Mouse (Mus musculus) thymus, postnatal 36 days (tissue): ENCODE data around the gene Tnfrsf1a.
A peak's percentile ranks its signal among the peaks of the same experiment; 100 is the strongest.

Source experiments
- DNase-seq, 2 experiments: peaks; one replicate each; pipeline ENCODE4 v3.0.0; 2022; ENCODE audit warnings: mixed read lengths in 2 of 2

The Tnfrsf1a gene

DNA sequence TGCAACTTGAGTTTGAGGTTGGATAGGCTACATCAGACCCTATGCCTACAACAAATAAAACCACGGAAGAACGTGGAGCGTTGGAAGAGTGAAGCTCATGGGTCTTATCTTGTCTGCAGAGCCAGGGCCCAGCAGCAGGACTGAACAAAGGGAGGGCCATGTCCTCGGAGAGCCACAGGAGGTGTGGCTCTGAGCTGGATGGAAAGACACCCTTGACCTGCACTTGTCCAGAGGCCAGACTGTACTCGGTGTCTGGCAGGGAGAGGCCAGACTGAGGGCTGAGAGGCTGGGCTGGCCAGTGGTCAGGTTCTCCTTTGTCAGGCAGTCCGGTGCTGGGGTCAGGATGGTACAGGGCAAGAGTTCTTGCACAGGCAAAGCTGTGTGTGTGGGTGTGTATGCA, 23.8 kb upstream of the Tnfrsf1a start:
- DNase-seq, result no peak

DNA sequence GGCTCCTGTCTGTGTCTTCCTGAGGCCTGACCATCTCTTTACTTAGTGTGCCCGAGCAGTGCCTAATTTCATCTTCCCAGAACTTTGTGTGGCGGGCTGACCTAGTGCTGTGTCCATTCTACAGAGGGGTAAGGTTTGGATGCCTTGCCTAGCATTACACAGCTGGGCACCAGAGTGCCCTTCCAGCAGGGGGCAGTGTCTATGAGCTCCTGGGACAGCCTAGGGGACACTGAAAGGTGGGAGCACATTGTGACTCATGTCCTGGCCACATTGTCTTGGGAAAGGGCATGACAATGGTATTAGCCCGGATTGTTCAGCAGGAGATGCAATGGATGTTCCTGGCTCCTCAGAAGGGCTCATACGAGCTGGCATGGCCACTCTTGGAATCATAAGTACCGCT, 20.9 kb upstream of the Tnfrsf1a start:
- DNase-seq, result peak; percentile 70 to 72

GRCm38 (mm10) chr6:125330626-125331326, 18.4 kb upstream of the Tnfrsf1a start:
- DNase-seq, result peak; percentile 68 to 77

DNA sequence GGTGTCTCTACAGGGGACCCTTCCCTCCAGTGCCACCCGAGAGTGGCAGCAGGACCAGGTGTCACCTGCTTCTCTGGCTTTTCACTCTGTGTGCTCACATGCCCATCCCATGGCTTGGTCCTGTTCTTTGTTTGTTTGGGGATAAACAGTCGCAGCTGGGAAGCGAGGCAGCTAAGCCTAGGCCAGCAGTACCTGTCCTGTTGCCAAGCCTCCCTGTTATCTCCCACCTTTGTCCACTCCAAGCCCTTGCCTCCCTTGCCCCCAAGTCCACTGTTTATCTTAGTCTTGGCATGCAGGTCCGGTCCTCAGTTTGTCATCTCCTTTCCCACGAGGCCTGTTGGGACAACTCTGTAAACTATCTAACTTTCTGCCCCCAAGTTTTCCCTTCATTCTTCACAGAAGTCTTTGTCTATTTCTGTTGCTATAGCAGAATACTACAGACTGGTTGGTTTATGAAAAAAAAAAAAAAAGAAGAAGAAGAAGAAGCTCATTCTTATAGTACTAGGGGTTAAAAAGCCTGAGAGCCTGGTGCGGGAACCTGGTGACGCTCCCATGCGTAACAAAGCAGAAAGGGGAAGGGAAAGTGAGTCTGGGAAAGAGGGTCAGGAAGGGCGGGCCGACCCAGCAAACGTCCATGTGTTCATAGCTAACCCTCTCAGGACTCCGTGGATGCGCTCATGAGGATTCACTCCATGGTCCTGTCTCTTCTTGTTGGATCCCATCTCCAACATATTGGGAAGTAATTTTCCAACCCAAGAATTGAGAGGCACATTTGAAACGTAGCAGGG, 15.9 kb upstream of the Tnfrsf1a start:
- DNase-seq, result no peak

GRCm38 (mm10) chr6:125334356-125334755, 14.8 kb upstream of the Tnfrsf1a start:
- no peak for DNase-seq

GRCm38 (mm10) chr6:125338791-125339660, 10.1 kb upstream of the Tnfrsf1a start:
- no peak for DNase-seq

DNA sequence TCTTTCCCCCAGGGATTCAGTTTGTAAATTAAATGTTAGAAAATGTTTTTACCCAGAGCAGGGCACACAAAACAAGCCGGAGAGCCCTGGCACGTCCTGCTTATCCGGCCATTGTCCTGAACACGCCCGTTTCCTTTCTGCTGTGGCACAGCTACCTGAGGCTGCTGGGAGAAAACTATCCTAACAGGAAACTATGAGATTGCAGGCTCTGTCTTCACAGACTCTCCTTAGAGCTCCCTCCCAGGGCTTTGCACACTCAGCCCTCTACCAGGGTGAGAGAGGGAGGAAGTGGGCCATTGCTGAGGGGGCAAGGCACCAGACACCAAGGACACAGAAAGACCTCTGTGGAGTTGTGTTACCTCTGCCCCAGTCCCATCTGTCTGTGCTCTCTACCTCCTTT, 8.9 kb upstream of the Tnfrsf1a start:
- DNase-seq, result no peak

GRCm38 (mm10) chr6:125342198-125342597, 7.0 kb upstream of the Tnfrsf1a start:
- no peak for DNase-seq

GRCm38 (mm10) chr6:125344084-125344483, 5.1 kb upstream of the Tnfrsf1a start:
- DNase-seq, result no peak

- no peak for DNase-seq
These were observed 4.3 kb upstream of the Tnfrsf1a start for GRCm38 (mm10) chr6:125344866-125345265.

- no peak for DNase-seq
These were observed 3.5 kb upstream of the Tnfrsf1a start for GRCm38 (mm10) chr6:125345625-125346024.

- no peak for DNase-seq
These were observed 3.1 kb upstream of the Tnfrsf1a start for GRCm38 (mm10) chr6:125346029-125346428.

- DNase-seq, result peak; percentile 72 to 79
These were observed 541 bp downstream of the Tnfrsf1a start for GRCm38 (mm10) chr6:125349575-125350230.

DNA sequence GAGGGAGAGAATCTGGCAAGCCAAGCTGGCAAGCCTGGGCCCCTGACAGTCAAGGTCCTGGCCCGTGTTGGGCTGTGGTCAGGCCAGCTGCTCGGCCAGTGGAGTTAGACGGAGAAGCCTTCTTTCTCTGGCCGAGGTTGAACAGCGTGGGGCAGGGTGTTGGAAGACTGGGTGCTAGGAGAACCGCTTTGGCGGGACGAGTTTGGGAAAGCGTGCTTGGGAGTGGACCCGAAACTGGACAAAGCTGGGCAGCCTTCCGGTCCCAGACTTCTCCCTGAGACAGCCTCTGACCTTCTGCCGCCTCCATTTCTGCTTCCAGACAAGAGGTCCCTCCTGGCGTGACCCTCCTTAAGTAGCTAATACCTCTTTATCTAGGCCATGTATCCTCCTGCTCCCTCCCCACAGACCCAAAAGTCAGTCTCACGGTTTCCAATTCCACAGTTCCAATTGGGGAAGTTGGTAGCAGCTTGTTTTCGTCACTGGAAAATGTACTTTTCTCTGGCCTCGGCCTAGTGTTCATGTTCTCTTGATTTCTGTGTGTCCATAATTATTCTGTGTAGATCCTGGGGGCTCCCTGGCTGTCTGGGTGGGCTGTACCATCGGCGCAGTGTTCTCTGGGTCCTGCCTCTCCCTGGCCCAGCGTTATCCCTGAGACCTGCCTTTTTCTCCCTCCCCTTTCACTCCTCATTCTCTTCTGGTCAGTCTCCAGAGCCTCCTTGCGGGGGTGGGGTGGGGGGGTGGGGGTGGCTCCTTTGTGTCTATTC, 1.3 kb downstream of the Tnfrsf1a start:
- no peak for DNase-seq

GRCm38 (mm10) chr6:125350995-125351324, 1.8 kb downstream of the Tnfrsf1a start:
- DNase-seq, result no peak

GRCm38 (mm10) chr6:125351368-125352045, 2.3 kb downstream of the Tnfrsf1a start:
- no peak for DNase-seq

GRCm38 (mm10) chr6:125352046-125352384, 2.9 kb downstream of the Tnfrsf1a start:
- no peak for DNase-seq

DNA sequence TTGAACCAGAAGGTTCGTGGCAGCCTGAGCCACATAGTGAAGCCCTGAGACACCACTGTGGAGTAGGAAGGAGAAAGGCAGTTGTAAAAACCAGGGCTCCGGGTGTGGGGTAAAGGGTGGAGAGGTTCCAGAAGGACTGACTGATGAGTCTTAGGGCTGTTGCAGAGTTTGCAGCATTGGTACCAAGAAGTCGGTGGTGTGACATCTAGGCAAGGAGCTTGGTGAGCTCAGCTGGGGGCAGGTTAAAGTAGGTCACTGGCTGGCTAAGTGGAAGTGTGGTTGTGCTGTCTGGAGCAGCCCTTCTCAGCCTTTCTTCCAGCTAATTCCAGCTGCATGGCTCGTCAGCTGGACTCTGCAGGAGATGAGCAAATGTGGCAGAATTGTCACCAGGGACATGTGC, 3.6 kb downstream of the Tnfrsf1a start:
- DNase-seq, result peak; percentile 56 to 64

DNA sequence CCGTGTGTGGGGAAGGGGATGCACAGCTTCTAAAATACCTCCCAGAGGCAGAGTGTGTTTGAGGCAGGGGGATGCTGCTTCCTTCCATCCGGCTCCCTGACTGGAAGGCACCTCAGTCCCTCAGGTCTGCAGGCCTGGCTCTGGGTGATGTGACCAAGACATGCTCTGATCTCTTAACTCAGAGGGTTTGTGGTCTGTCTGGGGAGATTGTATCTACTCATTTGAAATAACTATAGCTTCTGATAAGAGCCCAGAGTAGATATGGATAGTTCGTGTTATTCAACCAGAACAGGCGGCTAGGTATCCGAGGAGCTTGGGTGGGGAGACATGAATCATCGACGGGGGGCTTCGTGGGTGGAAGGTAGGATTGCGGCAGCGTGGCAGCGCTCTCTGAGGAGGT, 4.1 kb downstream of the Tnfrsf1a start:
- no peak for DNase-seq

GRCm38 (mm10) chr6:125353655-125354054, 4.5 kb downstream of the Tnfrsf1a start:
- DNase-seq, result peak; percentile 65 to 77

GRCm38 (mm10) chr6:125354352-125355151, 5.4 kb downstream of the Tnfrsf1a start:
- peak in 1 of 2 experiments; percentile 44 for DNase-seq
